Mouse (Mus musculus) ES-E14 (cell line): ENCODE measurements around the gene Prrc2a. TPM values are rescaled to one million over a fixed set of nuclear protein-coding genes. Genes with fewer than 3 reads are reported as not detected.
A peak's percentile ranks its signal among the peaks of the same experiment; 100 is the strongest.

Experiments
- DNase-seq: peaks from one replicate; pipeline ENCODE4 v3.0.0-alpha.2; 2013; ENCODE audit warnings: low read depth, low spot score
- H3K27ac ChIP-seq: 2 replicates; pipeline ENCODE4 v1.5.1; 2012; ENCODE audit warnings: low read depth, mild to moderate bottlenecking, low read length, moderate library complexity, mixed read lengths; ENCODE audit not compliant: poor library complexity, insufficient read depth, severe bottlenecking
- H3K36me3 ChIP-seq: 2 replicates; pipeline ENCODE4 v1.6.1; 2012; ENCODE audit warnings: mild to moderate bottlenecking, low read length, moderate library complexity, mixed read lengths; ENCODE audit not compliant: control insufficient read depth, poor library complexity, insufficient read depth, severe bottlenecking
- H3K4me1 ChIP-seq, 2 experiments: fragments of 150-350 bp in 1 of 2; sonication (generic) in 1 of 2; 2 replicates each; pipeline ENCODE4 v1.6.1; 2012; ENCODE audit warnings: low read length in 2 of 2, mild to moderate bottlenecking in 1 of 2, mixed read lengths in 1 of 2; ENCODE audit not compliant: control insufficient read depth in 2 of 2, insufficient read depth in 2 of 2, poor library complexity in 1 of 2
- H3K4me3 ChIP-seq, 2 experiments: fragments of 150-350 bp in 1 of 2; sonication (generic) in 1 of 2; 2 replicates each; pipeline ENCODE4 v1.5.1; 2012; ENCODE audit warnings: low read length in 2 of 2, low read depth in 1 of 2, mild to moderate bottlenecking in 1 of 2, mixed read lengths in 1 of 2; ENCODE audit not compliant: insufficient read depth in 1 of 2, poor library complexity in 1 of 2, severe bottlenecking in 1 of 2
- H3K9ac ChIP-seq: 2 replicates; pipeline ENCODE4 v1.6.1; 2012; ENCODE audit warnings: low read depth, mild to moderate bottlenecking, low read length, mixed read lengths; ENCODE audit not compliant: poor library complexity, insufficient read depth, severe bottlenecking
- H3K9me3 ChIP-seq: fragments of 150-350 bp; sonication (generic); 2 replicates; pipeline ENCODE4 v1.6.1; 2012; ENCODE audit warnings: low read depth, mild to moderate bottlenecking, low read length; ENCODE audit not compliant: control insufficient read depth, insufficient read depth
- CHD2 ChIP-seq: IDR thresholded peaks from 2 replicates; pipeline ENCODE4 v1.6.1; 2014; ENCODE audit warnings: mild to moderate bottlenecking, low read depth, low read length, inconsistent platforms
- HCFC1 ChIP-seq: IDR thresholded peaks from 2 replicates; pipeline ENCODE4 v1.6.1; 2012; ENCODE audit warnings: low read length, inconsistent platforms, borderline replicate concordance; ENCODE audit not compliant: insufficient read depth
- MAFK ChIP-seq: IDR thresholded peaks from 2 replicates; pipeline ENCODE4 v1.6.1; 2014; ENCODE audit warnings: mild to moderate bottlenecking, low read depth, low read length, inconsistent platforms; ENCODE audit not compliant: insufficient read depth
- ZC3H11A ChIP-seq: IDR thresholded peaks from 2 replicates; pipeline ENCODE4 v1.6.1; 2012; ENCODE audit warnings: low read depth, mild to moderate bottlenecking, inconsistent platforms, low read length, borderline replicate concordance
- ZNF384 ChIP-seq: IDR thresholded peaks from 2 replicates; pipeline ENCODE4 v1.6.1; 2012; ENCODE audit warnings: low read depth, low read length, inconsistent platforms
- in situ Hi-C, 2 experiments: fragments of 600-800 bp; cut with MboI; formaldehyde crosslinking; loops; one replicate each; pipeline ENCODE4 v1.15.1; 2025; ENCODE audit warnings: low sequenced_read_pairs in 2 of 2, inconsistent platforms in 1 of 2; ENCODE audit not compliant: unreplicated experiment in 2 of 2
- total RNA-seq: library from RNA; depleted of rRNA; stranded (reverse); fragments of 300-350 nt; gene quantifications from 2 replicates; pipeline ENCODE4 v1.2.3, GENCODE M21; 2012

Gene Prrc2a
- total RNA-seq, 1 experiment, result 161 TPM

DNA sequence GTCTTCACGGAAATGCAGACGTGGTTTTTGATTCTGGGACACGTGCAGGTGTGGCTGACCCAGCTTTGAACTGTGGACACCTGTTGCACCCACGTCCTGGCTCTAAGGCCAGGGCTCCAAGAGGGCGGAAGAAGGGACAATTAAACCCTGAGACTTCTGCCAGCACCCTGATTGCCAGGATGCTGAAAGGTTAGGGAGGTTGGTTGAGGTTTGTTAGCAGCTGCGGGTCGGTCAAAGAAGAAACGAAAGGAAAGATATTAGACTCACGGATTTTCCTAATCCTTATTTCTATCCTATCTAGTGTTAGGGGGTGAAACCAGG lies 31.6 kb upstream of the Prrc2a start:
- Histone ChIP-seq H3K9me3 (no peaks in the 10 kb centered on the region), H3K4me3 (no peak overlapping the region), H3K4me1 (peaks cover 0 to 2% of the 10 kb centered on the region in 2 experiments; a peak in 2 of 4 replicates), H3K36me3 (no peaks in the 10 kb centered on the region), H3K9ac (no peak overlapping the region), H3K27ac (no peak overlapping the region)
- in situ Hi-C loops, result no loop called here
- no peak for TF ChIP-seq MAFK
- no peak for TF ChIP-seq HCFC1
- TF ChIP-seq ZC3H11A, result no peak
- TF ChIP-seq ZNF384, result no peak
- no peak for TF ChIP-seq CHD2
- no peak for DNase-seq

- in situ Hi-C loops, result no loop called here
- no peak for TF ChIP-seq ZC3H11A
- TF ChIP-seq HCFC1, result no peak
- TF ChIP-seq CHD2, result no peak
- TF ChIP-seq ZNF384, result no peak
- TF ChIP-seq MAFK, result no peak
- H3K27ac ChIP-seq, result no peak overlapping the region
These were observed 31.1 kb upstream of the Prrc2a start for GRCm38 (mm10) chr17:35195631-35196320.

GRCm38 (mm10) chr17:35194844-35195630 lies 30.3 kb upstream of the Prrc2a start:
- Histone ChIP-seq H3K4me3 (peak overlapping the region; percentile 49 to 56), H3K27ac (no peak overlapping the region), H3K9me3 (no peaks in the 10 kb centered on the region), H3K4me1 (peaks cover 0 to 2% of the 10 kb centered on the region in 2 experiments; a peak in 3 of 4 replicates), H3K9ac (peak overlapping the region; percentile 13; the same call in 1 of the 2 replicates), H3K36me3 (no peaks in the 10 kb centered on the region)
- DNase-seq, result no peak
- in situ Hi-C loops, result no loop called here
- TF ChIP-seq ZC3H11A, result no peak
- no peak for TF ChIP-seq ZNF384

More at GRCm38 (mm10) chr17:35195631-35196320, 31.1 kb upstream of the Prrc2a start:
- Histone ChIP-seq H3K36me3 (no peaks in the 10 kb centered on the region), H3K4me3 (peak overlapping the region; percentile 49 to 56), H3K9me3 (no peaks in the 10 kb centered on the region), H3K4me1 (peaks cover 0 to 2% of the 10 kb centered on the region in 2 experiments; a peak in 2 of 4 replicates), H3K9ac (peak overlapping the region; percentile 13; the same call in 1 of the 2 replicates)
- peak; percentile 47 for DNase-seq

- TF ChIP-seq CHD2 (no peak), ZC3H11A (no peak), HCFC1 (no peak), MAFK (no peak), ZNF384 (no peak)
- in situ Hi-C loops, result no loop called here
- Histone ChIP-seq H3K4me1 (peaks cover 0 to 8% of the 10 kb centered on the region in 2 experiments), H3K27ac (no peak within 1 kb of the TSS), H3K9ac (no peak within 1 kb of the TSS), H3K36me3 (no peaks in the 10 kb centered on the region), H3K4me3 (peak within 1 kb of the TSS in 1 of 2 experiments; percentile 56; a peak in 2 of 4 replicates), H3K9me3 (no peaks in the 10 kb centered on the region)
- DNase-seq, result no peak
These were observed 29.5 kb upstream of the Prrc2a start, which contains the start of gene Ltb for GRCm38 (mm10) chr17:35193881-35194843. Gene Ltb (plus strand): TSS chr17:35194439.
